Mouse (Mus musculus) hindbrain, embryonic 15.5 days (tissue): ENCODE measurements at regions not wholly inside any gene's neighbourhood (a gene's known extent, or its start where the extent isn't known, plus 50 kb on each side); places are given as distances from the start of the nearest gene placed in this dataset.

Experiments
- ATAC-seq: fragments of 200-750 bp; cut with Nextera tagmentation; 2 replicates; pipeline ENCODE4 v1.8.0; 2017; ENCODE audit warnings: low read depth, moderate number of reproducible peaks, moderate TSS enrichment; ENCODE audit not compliant: low FRiP score
- H3K27ac ChIP-seq: fragments of 300-500 bp; sonication (generic); replicated peaks from 2 replicates; pipeline ENCODE4 v1.5.1; 2015; ENCODE audit warnings: mild to moderate bottlenecking, inconsistent platforms
- H3K27me3 ChIP-seq: fragments of 300-500 bp; sonication (generic); 2 replicates; pipeline ENCODE4 v1.6.1; 2015; ENCODE audit warnings: control low read depth, inconsistent platforms
- H3K36me3 ChIP-seq: fragments of 300-500 bp; sonication (generic); 2 replicates; pipeline ENCODE4 v1.6.1; 2015; ENCODE audit warnings: control low read depth, inconsistent platforms
- H3K4me1 ChIP-seq: fragments of 300-500 bp; sonication (generic); replicated peaks from 2 replicates; pipeline ENCODE4 v1.6.1; 2015; ENCODE audit warnings: control low read depth, inconsistent platforms
- H3K4me2 ChIP-seq: fragments of 300-500 bp; sonication (generic); 2 replicates; pipeline ENCODE4 v1.6.1; 2015; ENCODE audit warnings: moderate library complexity, mild to moderate bottlenecking, inconsistent platforms
- H3K4me3 ChIP-seq: fragments of 300-500 bp; sonication (generic); 2 replicates; pipeline ENCODE4 v1.5.1; 2015; ENCODE audit warnings: mild to moderate bottlenecking, inconsistent platforms
- H3K9ac ChIP-seq: fragments of 300-500 bp; sonication (generic); 2 replicates; pipeline ENCODE4 v1.6.1; 2015; ENCODE audit warnings: inconsistent platforms
- H3K9me3 ChIP-seq: fragments of 300-500 bp; sonication (generic); 2 replicates; pipeline ENCODE4 v1.6.1; 2016; ENCODE audit warnings: control low read depth, inconsistent platforms
- WGBS: fragments of 180-500 bp; shearing (Covaris S2); methylation state at CpG from one replicate; pipeline ENCODE4 v1.1.7; 2015; 5-methylcytosine and 5-hydroxymethylcytosine counted together

DNA sequence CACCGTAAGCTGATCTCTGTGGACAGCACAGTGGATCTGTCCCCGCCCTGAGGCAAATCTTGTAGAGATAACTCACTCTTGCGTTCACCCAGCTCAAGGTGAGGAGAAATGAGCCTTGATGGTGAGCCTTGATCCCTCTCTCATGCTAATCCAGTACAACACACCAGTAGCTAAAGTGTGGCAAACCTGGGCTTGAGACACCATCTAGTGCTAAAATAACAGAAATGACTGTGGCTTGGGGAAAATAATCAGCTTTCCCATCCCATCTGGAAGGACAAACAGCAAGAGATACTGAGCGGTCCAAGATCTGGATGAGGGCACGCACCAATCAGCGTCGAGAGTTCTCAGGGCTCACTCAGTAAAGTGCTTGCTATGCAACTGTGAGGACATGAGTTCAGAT is 50.9 kb upstream of the Cbln4 start:
- ATAC-seq = no peak
- H3K27me3 ChIP-seq = no peaks in the 10 kb centered on the region
- H3K4me3 ChIP-seq = no peak overlapping the region
- 0 out of 2 replicates have a peak, but pooled peaks cover 3% of the 10 kb centered on the region for H3K9me3 ChIP-seq
- no peaks in the 10 kb centered on the region for H3K36me3 ChIP-seq
- no peak overlapping the region for H3K9ac ChIP-seq
- no peak overlapping the region for H3K27ac ChIP-seq
- no peak overlapping the region for H3K4me2 ChIP-seq
- no peaks in the 10 kb centered on the region for H3K4me1 ChIP-seq
- WGBS = 88% methylated on average over 7 of the region's 7 CpGs

DNA sequence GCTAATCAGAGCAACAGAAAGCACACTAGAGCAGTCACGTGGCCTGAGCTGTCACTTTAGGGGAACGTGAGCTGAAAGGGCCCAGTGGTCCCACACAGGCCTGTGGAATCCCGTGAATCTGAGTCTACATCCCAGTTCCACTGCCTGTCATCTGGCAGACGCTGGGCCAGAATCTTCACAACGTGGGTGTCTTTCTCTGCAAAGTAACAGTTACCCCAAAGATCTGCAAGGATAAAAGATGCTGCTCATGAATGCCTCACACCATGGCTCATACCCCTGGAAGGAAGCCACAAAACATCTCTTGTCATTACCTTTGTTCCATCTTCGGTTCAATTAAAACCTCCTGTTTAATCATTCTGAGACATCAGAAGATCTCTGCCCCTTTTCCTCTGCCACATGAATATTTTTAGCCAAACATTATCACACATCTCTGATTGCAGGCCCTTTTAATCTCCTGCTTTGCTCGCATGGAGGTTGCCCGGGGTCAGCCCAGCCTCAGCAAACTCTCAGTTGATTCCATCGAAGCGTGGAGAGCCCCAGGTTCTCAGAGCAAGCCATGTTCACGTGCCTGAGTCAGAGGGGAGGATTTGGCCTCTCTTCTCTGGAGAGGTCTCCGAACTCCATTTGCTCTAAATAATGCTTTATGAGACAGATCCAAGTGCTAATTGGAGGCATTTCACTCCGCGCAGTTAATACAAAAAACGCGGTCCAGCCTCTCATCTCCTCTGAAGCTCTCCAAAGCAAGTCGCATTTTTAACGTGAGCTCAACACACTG is 60.8 kb upstream of the Cbln4 start:
- Histone ChIP-seq H3K4me3 (no peak overlapping the region), H3K4me2 (no peak overlapping the region), H3K9me3 (no peaks in the 10 kb centered on the region), H3K9ac (no peak overlapping the region), H3K4me1 (peaks cover 11% of the 10 kb centered on the region), H3K36me3 (no peaks in the 10 kb centered on the region), H3K27me3 (no peaks in the 10 kb centered on the region), H3K27ac (no peak overlapping the region)
- WGBS = 49% methylated on average over 18 of the region's 18 CpGs
- ATAC-seq = no peak

DNA sequence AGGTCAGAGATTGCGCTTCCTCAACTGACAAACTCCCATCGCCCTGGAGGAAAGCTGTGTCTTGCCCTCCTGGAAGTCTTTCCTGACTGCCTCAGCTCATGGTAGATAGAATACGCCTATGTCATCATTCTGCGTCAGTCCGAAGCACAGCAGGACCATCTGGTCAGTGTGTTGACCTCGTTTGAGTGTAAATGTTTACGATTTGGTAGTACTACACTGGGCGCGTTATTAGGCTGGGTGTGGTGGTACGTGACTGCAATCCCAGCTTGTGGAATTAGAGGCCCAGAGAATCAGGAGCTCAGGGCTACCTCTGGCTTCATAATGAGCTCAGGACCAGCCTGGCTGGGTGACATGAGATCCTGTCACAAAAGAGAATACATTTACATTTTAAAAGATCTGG is 62.0 kb upstream of the Cbln4 start:
- WGBS = 47% methylated on average over 10 of the region's 10 CpGs
- no peak overlapping the region for H3K4me3 ChIP-seq
- no peaks in the 10 kb centered on the region for H3K36me3 ChIP-seq
- H3K4me1 ChIP-seq = peaks cover 11% of the 10 kb centered on the region
- H3K27ac ChIP-seq = no peak overlapping the region
- no peak overlapping the region for H3K9ac ChIP-seq
- ATAC-seq = 0 out of 2 replicates have a peak, but pooled peaks have one; percentile 38
- H3K4me2 ChIP-seq = no peak overlapping the region
- no peaks in the 10 kb centered on the region for H3K27me3 ChIP-seq
- no peaks in the 10 kb centered on the region for H3K9me3 ChIP-seq

DNA sequence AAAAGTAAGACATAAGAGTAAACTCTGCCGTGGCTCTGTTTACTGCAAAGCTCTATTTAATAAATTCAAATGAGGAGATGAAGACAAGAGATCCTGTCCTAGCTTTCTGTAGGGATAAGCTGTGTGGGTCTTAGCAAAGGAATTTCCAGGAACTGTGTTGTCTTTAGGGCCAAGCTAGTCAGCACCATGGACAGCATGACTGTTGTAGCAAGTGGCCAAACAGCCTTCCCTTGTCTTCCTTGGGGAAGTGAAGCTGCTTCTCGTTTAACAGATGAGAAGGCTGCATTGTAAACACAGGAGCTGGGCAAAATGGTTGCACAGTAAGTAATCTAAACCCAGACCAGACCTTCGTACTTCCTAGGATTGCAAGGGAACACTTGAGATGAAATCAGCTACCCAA is 67.4 kb upstream of the Cbln4 start:
- ATAC-seq = no peak
- no peak overlapping the region for H3K27ac ChIP-seq
- no peaks in the 10 kb centered on the region; the same call in 1 of the 2 replicates for H3K4me1 ChIP-seq
- H3K36me3 ChIP-seq = no peaks in the 10 kb centered on the region
- H3K9me3 ChIP-seq = no peaks in the 10 kb centered on the region
- H3K27me3 ChIP-seq = no peaks in the 10 kb centered on the region
- 58% methylated on average over 3 of the region's 3 CpGs for WGBS
- H3K4me3 ChIP-seq = no peak overlapping the region
- H3K4me2 ChIP-seq = no peak overlapping the region
- H3K9ac ChIP-seq = no peak overlapping the region

DNA sequence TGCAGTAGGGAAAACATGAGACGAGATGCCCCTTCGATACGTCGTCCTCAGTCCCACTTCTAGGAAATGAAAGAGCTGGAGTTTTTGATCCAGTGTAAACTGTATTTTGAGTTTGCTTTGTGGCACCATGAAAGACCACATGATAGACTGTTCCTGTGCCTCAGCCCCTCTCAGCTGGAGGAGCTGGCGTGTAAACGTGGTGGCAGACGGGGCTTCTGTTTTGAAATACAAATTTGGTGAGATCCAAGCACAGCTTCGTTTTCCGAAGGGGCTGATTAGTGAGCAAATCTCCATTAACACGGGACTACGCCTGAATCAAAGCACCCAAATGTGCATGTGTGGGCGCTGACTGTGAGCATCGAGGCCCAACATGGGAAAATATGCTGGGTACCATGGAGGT is 70.4 kb upstream of the Cbln4 start:
- Histone ChIP-seq H3K9ac (no peak overlapping the region), H3K9me3 (no peaks in the 10 kb centered on the region), H3K27ac (no peak overlapping the region), H3K4me2 (no peak overlapping the region), H3K4me1 (no peaks in the 10 kb centered on the region; the same call in 1 of the 2 replicates), H3K4me3 (no peak overlapping the region), H3K27me3 (no peaks in the 10 kb centered on the region), H3K36me3 (no peaks in the 10 kb centered on the region)
- 90% methylated on average over 13 of the region's 13 CpGs for WGBS
- ATAC-seq = no peak

DNA sequence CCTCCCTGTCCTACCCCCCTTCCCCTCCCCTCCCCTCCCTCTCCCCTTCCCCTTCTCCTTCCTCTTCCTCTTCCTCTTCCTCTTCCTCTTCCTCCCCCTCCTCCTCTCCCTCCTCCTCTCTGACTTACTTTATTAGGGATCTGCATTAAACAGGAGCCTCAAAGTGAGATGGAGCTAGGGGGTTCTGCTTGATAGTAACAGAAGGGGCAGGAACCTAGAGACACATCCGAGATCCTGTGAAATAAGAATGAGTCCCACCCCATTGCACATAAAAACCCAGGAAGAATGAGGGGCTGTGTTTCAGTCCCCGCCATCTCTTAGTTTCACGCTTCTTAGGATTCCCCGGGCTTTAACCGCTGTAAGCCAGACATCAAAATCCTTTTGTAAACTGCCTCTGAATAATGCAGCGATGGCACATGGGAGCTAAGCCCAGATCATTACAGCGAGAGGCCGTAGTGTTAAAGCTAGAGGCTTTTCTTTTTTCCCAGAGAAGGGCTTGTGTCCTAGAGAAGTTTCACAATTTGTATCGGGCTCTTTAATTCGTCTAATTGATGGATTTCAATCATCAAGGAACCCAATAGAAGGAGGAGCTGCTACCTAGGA is 72.4 kb upstream of the Cbln4 start:
- ATAC-seq = no peak
- no peak overlapping the region for H3K9ac ChIP-seq
- H3K27ac ChIP-seq = no peak overlapping the region
- no peaks in the 10 kb centered on the region; the same call in 1 of the 2 replicates for H3K4me1 ChIP-seq
- H3K4me3 ChIP-seq = no peak overlapping the region
- H3K4me2 ChIP-seq = peak overlapping the region; percentile 1; the same call in 1 of the 2 replicates
- H3K9me3 ChIP-seq = no peaks in the 10 kb centered on the region
- H3K36me3 ChIP-seq = no peaks in the 10 kb centered on the region
- no peaks in the 10 kb centered on the region for H3K27me3 ChIP-seq
- WGBS = 35% methylated on average over 10 of the region's 10 CpGs

DNA sequence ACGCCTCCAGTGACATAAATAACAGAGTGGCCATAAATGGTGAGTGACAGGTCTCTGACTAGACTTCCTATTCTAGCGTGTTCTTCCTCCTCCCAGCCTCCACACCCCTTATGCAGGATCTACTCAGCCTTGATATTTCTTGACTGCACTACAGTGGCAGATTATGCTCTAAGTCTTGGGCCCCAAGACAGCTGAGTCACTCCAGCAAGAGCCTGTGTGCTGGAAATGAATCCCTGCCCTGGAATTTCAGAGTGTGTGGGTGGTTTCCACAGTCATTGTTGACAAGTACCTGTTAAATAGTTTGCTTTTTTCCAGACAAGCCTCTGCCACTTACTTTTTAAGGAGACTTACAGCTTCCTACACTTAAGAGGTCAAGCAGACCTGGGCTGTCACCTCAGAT is 84.3 kb upstream of the Cbln4 start:
- Histone ChIP-seq H3K27me3 (no peaks in the 10 kb centered on the region), H3K36me3 (no peaks in the 10 kb centered on the region), H3K4me2 (no peak overlapping the region), H3K4me1 (peaks cover 7% of the 10 kb centered on the region), H3K27ac (no peak overlapping the region), H3K9me3 (no peaks in the 10 kb centered on the region), H3K9ac (no peak overlapping the region), H3K4me3 (no peak overlapping the region)
- 83% methylated on average over 2 of the region's 2 CpGs for WGBS
- ATAC-seq = no peak

DNA sequence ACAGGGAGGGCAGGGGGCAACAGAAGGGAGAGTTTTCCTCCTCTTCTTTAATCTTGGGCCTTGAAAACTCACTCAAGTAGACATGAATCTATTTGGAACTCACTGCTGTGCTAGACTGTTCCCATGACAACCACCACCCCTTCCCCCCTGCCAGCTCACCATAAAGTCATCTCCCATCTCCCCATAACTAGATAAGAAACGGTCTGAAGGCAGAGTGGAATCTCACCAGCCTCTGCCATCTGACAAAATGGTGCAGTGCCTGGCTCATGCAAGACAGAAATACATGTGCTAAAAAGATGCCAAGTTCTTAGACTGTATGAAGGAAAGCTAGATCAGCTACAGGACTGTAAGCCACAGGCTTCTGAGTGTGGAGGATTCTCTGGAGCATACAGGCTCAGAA is 88.0 kb upstream of the Cbln4 start:
- H3K9ac ChIP-seq = no peak overlapping the region
- ATAC-seq = no peak
- WGBS = 12% methylated on average over 1 of the region's 1 CpGs
- H3K4me1 ChIP-seq = peaks cover 18% of the 10 kb centered on the region
- no peak overlapping the region for H3K4me3 ChIP-seq
- H3K27ac ChIP-seq = no peak overlapping the region
- H3K4me2 ChIP-seq = no peak overlapping the region
- no peaks in the 10 kb centered on the region for H3K9me3 ChIP-seq
- no peaks in the 10 kb centered on the region for H3K27me3 ChIP-seq
- no peaks in the 10 kb centered on the region for H3K36me3 ChIP-seq

DNA sequence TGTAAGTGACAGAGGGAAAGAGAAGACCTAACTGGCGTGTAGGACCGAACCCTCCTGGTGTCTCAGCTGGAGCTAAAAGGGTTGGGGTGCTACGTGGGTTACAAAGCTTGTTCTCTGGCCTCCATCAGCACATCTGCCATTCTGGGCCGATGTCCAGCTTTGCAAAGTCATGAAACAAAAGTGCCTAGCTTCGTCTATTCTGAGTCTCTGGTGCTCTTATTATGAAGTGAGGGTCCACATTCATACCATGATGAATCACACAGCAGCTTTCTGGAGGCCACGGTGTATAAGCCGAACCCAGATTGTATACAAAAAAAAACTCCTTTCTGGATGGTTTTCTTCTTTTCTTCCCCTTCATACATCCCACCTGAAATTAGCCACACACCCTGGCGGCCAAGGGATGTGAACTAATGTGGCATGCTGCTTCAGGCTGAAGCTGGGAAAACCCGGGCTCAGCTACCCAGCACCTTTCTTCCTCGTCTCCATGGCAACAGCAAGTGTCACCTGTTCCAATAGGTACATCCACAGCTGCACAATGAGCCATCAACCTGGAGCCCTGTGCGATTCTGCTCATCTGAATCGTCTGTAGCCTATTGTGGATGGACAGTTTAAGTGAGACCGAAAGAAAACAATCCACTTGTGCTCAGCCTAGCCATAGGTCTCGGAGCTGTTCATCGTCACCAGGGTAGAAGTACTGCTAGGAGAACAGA is 89.5 kb upstream of the Cbln4 start:
- Histone ChIP-seq H3K4me2 (0 out of 2 replicates have a peak overlapping the region, but pooled peaks have one; percentile 3), H3K4me1 (peaks cover 18% of the 10 kb centered on the region), H3K27ac (peak overlapping the region; percentile 50; the same call in 1 of the 2 replicates), H3K4me3 (no peak overlapping the region), H3K27me3 (no peaks in the 10 kb centered on the region), H3K9me3 (no peaks in the 10 kb centered on the region), H3K9ac (no peak overlapping the region), H3K36me3 (no peaks in the 10 kb centered on the region)
- peak; percentile 81 for ATAC-seq
- WGBS = 52% methylated on average over 15 of the region's 15 CpGs

DNA sequence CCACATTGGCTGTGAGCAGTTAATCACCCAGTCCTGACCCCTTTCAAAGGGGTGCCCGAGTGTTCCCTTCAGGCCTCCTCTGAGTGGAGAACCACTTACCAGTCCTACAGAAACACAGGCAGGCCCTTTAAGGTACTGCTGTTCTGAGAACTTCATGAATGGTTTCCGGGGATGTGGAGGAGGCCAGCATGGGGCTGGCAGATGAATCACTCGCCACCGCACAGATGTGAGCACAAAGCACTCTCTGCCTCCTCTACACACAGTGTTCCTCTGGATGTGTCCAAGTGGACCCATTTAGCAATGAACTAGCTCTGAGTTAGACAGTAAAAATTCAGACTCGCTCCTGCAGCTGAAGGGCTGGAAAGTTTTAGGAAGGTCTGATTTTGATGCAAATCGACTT is 96.8 kb upstream of the Cbln4 start:
- Histone ChIP-seq H3K4me1 (no peaks in the 10 kb centered on the region), H3K27me3 (no peaks in the 10 kb centered on the region)
- 29% methylated on average over 6 of the region's 6 CpGs for WGBS

DNA sequence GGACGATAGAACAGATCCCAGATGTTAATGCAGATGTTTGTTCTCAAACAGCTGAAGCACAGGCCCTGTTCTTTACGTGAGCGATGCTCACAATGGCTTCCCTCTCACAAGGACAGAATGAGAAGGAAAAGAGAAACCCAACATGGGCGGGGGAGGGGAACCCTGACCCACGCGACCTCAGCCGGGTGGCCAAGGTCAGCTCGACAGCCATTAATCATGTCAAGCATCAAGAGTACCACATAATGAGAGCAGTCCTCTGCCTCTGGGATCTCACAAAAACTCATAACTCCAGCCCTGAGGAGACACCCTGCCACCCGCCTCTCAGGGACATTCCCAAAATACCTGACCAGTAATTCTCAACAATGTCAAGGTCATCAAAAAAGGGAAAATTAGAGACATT is 100.0 kb upstream of the Cbln4 start:
- Histone ChIP-seq H3K27me3 (no peaks in the 10 kb centered on the region), H3K27ac (no peak overlapping the region), H3K4me1 (no peaks in the 10 kb centered on the region), H3K4me2 (no peak overlapping the region), H3K9ac (no peak overlapping the region), H3K9me3 (no peaks in the 10 kb centered on the region), H3K4me3 (no peak overlapping the region), H3K36me3 (no peaks in the 10 kb centered on the region)
- WGBS = 41% methylated on average over 9 of the region's 9 CpGs
- ATAC-seq = no peak

More for the DNA sequence above, 96.8 kb upstream of the Cbln4 start:
- ATAC-seq = no peak
- Histone ChIP-seq H3K27ac (no peak overlapping the region), H3K36me3 (no peaks in the 10 kb centered on the region), H3K9me3 (no peaks in the 10 kb centered on the region), H3K9ac (no peak overlapping the region), H3K4me3 (no peak overlapping the region), H3K4me2 (no peak overlapping the region)

DNA sequence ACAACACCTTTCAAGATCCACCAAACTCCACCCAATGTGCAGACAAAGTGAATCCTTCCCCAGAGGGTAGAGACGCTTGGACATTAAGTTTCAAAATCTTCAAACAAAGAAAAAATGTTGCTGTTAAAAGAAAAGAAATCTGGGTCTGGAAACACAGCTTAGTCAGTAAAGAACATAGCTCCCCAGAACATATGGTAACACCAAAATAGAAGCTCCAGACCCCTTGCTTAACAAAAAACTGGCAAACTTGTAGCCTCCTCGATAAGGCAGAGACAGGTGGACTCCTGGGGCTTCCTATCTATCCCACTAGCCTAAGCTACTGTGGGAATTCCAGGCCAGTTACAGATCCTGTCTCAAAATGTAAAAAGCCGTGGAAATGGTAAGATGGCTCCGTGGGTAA is 99.6 kb upstream of the Mc3r start:
- H3K27me3 ChIP-seq = no peaks in the 10 kb centered on the region
- H3K27ac ChIP-seq = no peak overlapping the region
- no peak overlapping the region for H3K4me2 ChIP-seq
- no peak overlapping the region for H3K4me3 ChIP-seq
- 88% methylated on average over 4 of the region's 4 CpGs for WGBS
- ATAC-seq = no peak
- no peaks in the 10 kb centered on the region for H3K4me1 ChIP-seq
- no peaks in the 10 kb centered on the region for H3K9me3 ChIP-seq
- no peak overlapping the region for H3K9ac ChIP-seq
- H3K36me3 ChIP-seq = no peaks in the 10 kb centered on the region
